8 mouse cellular contexts compared by ENCODE assay signal in genomic region chr8:122566766-122567165, GRCm38 (mm10). TPM values are rescaled to one million over a fixed set of nuclear protein-coding genes. Genes with fewer than 3 reads are reported as not detected.
DNase-seq lines count a peak whose midpoint lies in the region; ATAC-seq and TF ChIP-seq lines count a peak whose summit lies in the region.

No protein-coding gene starts in this region.

- peak overlapping the region; percentile 69 for H3K4me3 ChIP-seq in left cerebral cortex, adult 2 months
- peak overlapping the region; percentile 96 for H3K4me3 ChIP-seq in forebrain, embryonic 10.5 days
- H3K4me3 ChIP-seq in limb, embryonic 10.5 days, result peak overlapping the region; percentile 98

- intact Hi-C loops in left cerebral cortex, adult 2 months (cut with DNase I), result loop anchor here (5.0 kb wide), 1 partner anchor 46 kb away; the partner anchor contains the start of genes Galns and Trappc2l

- peaks cover 35% of the 10 kb centered on the region for H3K36me3 ChIP-seq in forebrain, embryonic 10.5 days (replicated peaks)
- peaks cover 35% of the 10 kb centered on the region for H3K36me3 ChIP-seq in limb, embryonic 10.5 days

- H3K27ac ChIP-seq in left cerebral cortex, adult 2 months, result peak overlapping the region; percentile 93
- H3K27ac ChIP-seq in forebrain, embryonic 10.5 days, result peak overlapping the region; percentile 99
- H3K27ac ChIP-seq in limb, embryonic 10.5 days, result peak overlapping the region; percentile 98

- WGBS in forebrain, embryonic 10.5 days, result 39% methylated on average over 6 of the region's 6 CpGs
- WGBS in limb, embryonic 10.5 days, result 60% methylated on average over 6 of the region's 6 CpGs

- no peak for DNase-seq in left cerebral cortex, adult 2 months (ENCODE audit: extremely low spot score in 1 of 2, low spot score in 2 of 2)
- no peak for DNase-seq in left cerebral cortex, adult 18-20 months (ENCODE audit: low spot score in 2 of 2)
- DNase-seq in R1 (ENCODE audit: low read depth, low spot score), result peak; percentile 58
- peak; percentile 37 for DNase-seq in forebrain, embryonic 10.5 days (ENCODE audit: extremely low spot score, low spot score)
- no peak for DNase-seq in limb, embryonic 10.5 days (ENCODE audit: low spot score)
- DNase-seq in retina, adult 2 months (ENCODE audit: low read depth, low spot score), result peak; percentile 48
- DNase-seq in right cerebral cortex, postnatal 14 days, result no peak

- peaks cover 7% of the 10 kb centered on the region; the same call in 1 of the 2 replicates for H3K9me3 ChIP-seq in forebrain, embryonic 10.5 days
- H3K9me3 ChIP-seq in limb, embryonic 10.5 days (replicated peaks), result no peaks in the 10 kb centered on the region

- TF ChIP-seq CTCF in left cerebral cortex, adult 2 months (IDR thresholded peaks at IDR 0.05), result no peak

- H3K4me1 ChIP-seq in forebrain, embryonic 10.5 days, result peaks cover 46% of the 10 kb centered on the region
- H3K4me1 ChIP-seq in limb, embryonic 10.5 days, result peaks cover 49% of the 10 kb centered on the region

- no peaks in the 10 kb centered on the region for H3K27me3 ChIP-seq in forebrain, embryonic 10.5 days (ENCODE audit: poor library complexity, severe bottlenecking)
- no peaks in the 10 kb centered on the region for H3K27me3 ChIP-seq in limb, embryonic 10.5 days (ENCODE audit: low read depth, poor library complexity, severe bottlenecking)

- ATAC-seq in inflammation-experienced regulatory T-cells, adult 6 months, result no peak

RNA-seq across cellular contexts. Expression of gene Cdt1, which starts 1.0 kb away (rescaled TPM):
- 1 to 10 TPM; 2.5 to 5.0 TPM for total RNA-seq in left cerebral cortex, adult 2 months (2021)
- 1 to 10 TPM; 2.9 to 3.9 TPM for total RNA-seq in left cerebral cortex, adult 18-20 months (2021)
- polyA plus RNA-seq in forebrain, embryonic 10.5 days (2016; fragmentation: Nextera tagmentation; extraction: Ambion mirVana), result 73.2 and 79.8 TPM in 2 replicates
- polyA plus RNA-seq in limb, embryonic 10.5 days (2016; fragmentation: Nextera tagmentation; extraction: Ambion mirVana), result 68.9 and 75.6 TPM in 2 replicates
- 10 to 100 TPM; 11.5 to 19.8 (median 11.7) TPM for polyA plus RNA-seq in inflammation-experienced regulatory T-cells, adult 6 months (2017; shearing (Covaris generic))

RNA-seq across cellular contexts. Expression of gene Aprt, which starts 9.9 kb away (rescaled TPM):
- total RNA-seq in left cerebral cortex, adult 2 months (2021), result 10 to 100 TPM; 52.8 to 56.0 TPM
- total RNA-seq in left cerebral cortex, adult 18-20 months (2021), result 10 to 100 TPM; 48.4 to 52.0 TPM
- polyA plus RNA-seq in forebrain, embryonic 10.5 days (2016; fragmentation: Nextera tagmentation; extraction: Ambion mirVana), result 313 and 321 TPM in 2 replicates
- polyA plus RNA-seq in limb, embryonic 10.5 days (2016; fragmentation: Nextera tagmentation; extraction: Ambion mirVana), result 285 and 308 TPM in 2 replicates
- polyA plus RNA-seq in inflammation-experienced regulatory T-cells, adult 6 months (2017; shearing (Covaris generic)), result 100 to 1,000 TPM; 168 to 215 (median 192) TPM

RNA-seq across cellular contexts. Expression of gene Piezo1, which starts 15.6 kb away (rescaled TPM):
- total RNA-seq in left cerebral cortex, adult 2 months (2021), result 1 to 10 TPM; 6.8 to 7.7 TPM
- 1 to 10 TPM; 5.2 to 5.5 TPM for total RNA-seq in left cerebral cortex, adult 18-20 months (2021)
- 6.1 and 8.8 TPM in 2 replicates for polyA plus RNA-seq in forebrain, embryonic 10.5 days (2016; fragmentation: Nextera tagmentation; extraction: Ambion mirVana)
- polyA plus RNA-seq in limb, embryonic 10.5 days (2016; fragmentation: Nextera tagmentation; extraction: Ambion mirVana), result 10.7 and 11.8 TPM in 2 replicates
- 10 to 100 TPM; 12.9 to 16.2 (median 14.5) TPM for polyA plus RNA-seq in inflammation-experienced regulatory T-cells, adult 6 months (2017; shearing (Covaris generic))

RNA-seq across cellular contexts. Expression of gene Galns, which starts 44.5 kb away (rescaled TPM):
- 1 to 10 TPM; 8.1 to 8.3 TPM for total RNA-seq in left cerebral cortex, adult 2 months (2021)
- total RNA-seq in left cerebral cortex, adult 18-20 months (2021), result 1 to 10 TPM; 8.1 to 8.3 TPM
- 4.6 and 5.5 TPM in 2 replicates for polyA plus RNA-seq in forebrain, embryonic 10.5 days (2016; fragmentation: Nextera tagmentation; extraction: Ambion mirVana)
- polyA plus RNA-seq in limb, embryonic 10.5 days (2016; fragmentation: Nextera tagmentation; extraction: Ambion mirVana), result 4.0 and 5.7 TPM in 2 replicates
- polyA plus RNA-seq in inflammation-experienced regulatory T-cells, adult 6 months (2017; shearing (Covaris generic)), result 10 to 100 TPM in 2 of 3 experiments, 1 to 10 TPM in 1; 8.3 to 11.6 (median 10.6) TPM

RNA-seq across cellular contexts. Expression of gene Trappc2l, which starts 44.7 kb away (rescaled TPM):
- total RNA-seq in left cerebral cortex, adult 2 months (2021), result 10 to 100 TPM; 69.8 to 80.3 TPM
- total RNA-seq in left cerebral cortex, adult 18-20 months (2021), result 10 to 100 TPM; 79.6 to 86.0 TPM
- 41.0 and 44.1 TPM in 2 replicates for polyA plus RNA-seq in forebrain, embryonic 10.5 days (2016; fragmentation: Nextera tagmentation; extraction: Ambion mirVana)
- 49.4 and 51.5 TPM in 2 replicates for polyA plus RNA-seq in limb, embryonic 10.5 days (2016; fragmentation: Nextera tagmentation; extraction: Ambion mirVana)
- 10 to 100 TPM; 57.7 to 82.5 (median 80.6) TPM for polyA plus RNA-seq in inflammation-experienced regulatory T-cells, adult 6 months (2017; shearing (Covaris generic))

Comparison
In these comparisons a context has a peak if more than half of its experiments do, and no peak if none do; other contexts are left out.
1. DNase-seq: peak in R1 (single experiment), forebrain, embryonic 10.5 days (single experiment) and retina, adult 2 months (single experiment); none in left cerebral cortex, adult 2 months (0 of 2), left cerebral cortex, adult 18-20 months (0 of 2), limb, embryonic 10.5 days (single experiment) and right cerebral cortex, postnatal 14 days (single experiment).
2. Peak in every context shown above with its lines, with median percentiles within 50 percentile points of each other: H3K27ac ChIP-seq and H3K4me3 ChIP-seq.